Mouse (Mus musculus) lung, postnatal 10 days (tissue): Measurements from ENCODE around the gene Lactb.

Experiments used
- DNase-seq: peaks from one replicate; pipeline ENCODE4 v3.0.0; 2021

The Lactb gene

DNA sequence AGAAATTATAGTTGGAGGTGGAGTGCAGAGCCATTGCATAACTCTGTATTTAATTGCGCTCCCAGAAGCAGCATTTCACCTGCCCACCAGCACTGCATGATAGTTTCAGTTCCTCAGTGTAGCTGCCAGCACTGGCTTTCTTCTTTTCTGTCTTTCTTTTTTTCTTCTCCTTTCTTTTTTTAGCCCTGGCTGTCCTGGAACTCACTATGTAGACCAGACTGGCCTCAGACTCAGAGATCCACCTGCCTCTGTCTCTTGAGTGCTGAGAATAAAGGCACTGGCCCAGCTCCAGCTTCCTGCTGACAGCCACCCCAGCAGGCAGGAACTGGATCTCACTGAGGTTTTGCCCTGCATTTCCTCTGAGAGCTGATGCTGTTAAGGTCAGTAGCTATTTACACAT lies 2.7 kb upstream of the Lactb start:
- DNase-seq = no peak

DNA sequence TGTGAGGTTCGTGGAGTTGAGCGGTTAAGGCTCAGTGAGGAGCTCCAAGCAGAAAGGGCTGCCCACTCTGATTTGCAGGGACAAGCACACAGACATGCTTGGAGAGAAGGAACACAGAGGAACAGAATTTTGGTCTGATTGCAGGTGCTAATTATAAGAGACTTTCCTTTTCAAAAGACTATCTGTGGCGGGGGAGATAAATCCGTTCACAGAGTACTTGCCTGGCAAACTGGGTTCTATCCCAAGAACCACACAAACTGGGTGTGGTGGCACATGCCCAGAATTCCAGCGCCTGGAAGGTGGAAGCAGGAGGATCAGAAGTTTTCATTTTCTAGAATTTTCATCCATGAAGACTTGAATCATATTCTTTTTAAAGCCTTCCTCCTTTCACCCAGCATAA lies 1.8 kb upstream of the Lactb start:
- DNase-seq = no peak

DNA sequence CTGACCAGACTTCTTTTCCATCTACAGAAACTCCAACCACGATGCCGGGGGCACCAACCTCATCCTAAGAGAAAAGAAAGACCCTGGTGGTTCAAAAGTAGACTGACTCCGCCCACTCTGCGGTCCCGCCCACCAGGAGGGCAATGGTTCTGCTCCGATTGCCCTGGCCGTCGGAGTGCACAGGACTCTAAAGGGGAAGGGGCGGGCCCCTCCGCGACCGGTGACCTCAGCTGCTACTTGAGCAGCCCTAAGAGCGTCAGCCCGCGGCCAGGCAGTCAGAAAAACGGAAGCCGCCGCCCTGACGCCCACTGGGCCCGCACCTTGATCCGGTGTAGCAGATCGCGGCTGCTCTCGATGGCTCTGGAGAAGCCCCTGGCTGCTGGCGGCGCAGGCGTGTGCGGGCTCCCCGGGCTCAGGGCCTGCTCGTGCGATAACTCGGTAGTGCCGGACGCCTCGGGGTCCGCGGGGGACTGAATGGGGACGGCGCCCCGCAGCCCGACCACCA lies 511 bp downstream of the Lactb start:
- peak; percentile 93 for DNase-seq

DNA sequence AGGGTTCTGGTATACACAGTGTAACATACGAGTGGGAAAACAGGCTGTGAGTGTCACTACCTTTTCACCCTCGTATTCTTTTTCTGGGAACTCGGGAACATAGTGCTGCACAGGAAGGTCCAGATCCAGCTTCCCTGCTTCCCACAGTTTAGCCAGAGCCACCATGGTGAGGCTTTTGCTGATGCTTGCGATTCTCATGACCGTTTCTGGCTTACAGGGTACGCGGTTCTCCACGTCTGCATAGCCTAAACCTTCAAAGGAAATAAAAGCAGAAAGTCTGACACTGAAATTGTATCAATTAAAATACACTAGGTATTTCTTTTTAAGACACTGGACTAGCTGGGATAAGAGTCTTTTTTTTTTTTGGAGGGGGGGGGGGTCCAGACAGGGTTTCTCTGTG lies 4.2 kb downstream of the Lactb start:
- no peak for DNase-seq

DNA sequence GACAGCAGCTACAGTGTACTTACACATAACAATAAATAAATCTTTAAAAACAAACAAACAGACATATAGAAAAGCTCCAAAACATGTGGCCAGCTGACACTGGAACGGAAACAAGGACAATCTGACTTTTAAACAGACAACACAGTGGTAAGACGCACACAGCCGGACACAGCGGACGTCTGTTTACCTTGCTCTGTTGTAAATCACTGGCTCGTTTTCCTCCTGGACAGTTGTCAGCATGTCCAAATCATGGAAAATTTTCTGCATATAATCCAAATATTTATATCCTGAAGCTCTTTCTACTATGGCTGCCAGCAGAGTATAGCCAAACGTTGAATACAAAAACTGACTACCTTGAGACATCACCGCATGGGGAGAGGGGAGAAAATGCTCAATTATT lies 7.8 kb downstream of the Lactb start:
- peak; percentile 51 for DNase-seq

DNA sequence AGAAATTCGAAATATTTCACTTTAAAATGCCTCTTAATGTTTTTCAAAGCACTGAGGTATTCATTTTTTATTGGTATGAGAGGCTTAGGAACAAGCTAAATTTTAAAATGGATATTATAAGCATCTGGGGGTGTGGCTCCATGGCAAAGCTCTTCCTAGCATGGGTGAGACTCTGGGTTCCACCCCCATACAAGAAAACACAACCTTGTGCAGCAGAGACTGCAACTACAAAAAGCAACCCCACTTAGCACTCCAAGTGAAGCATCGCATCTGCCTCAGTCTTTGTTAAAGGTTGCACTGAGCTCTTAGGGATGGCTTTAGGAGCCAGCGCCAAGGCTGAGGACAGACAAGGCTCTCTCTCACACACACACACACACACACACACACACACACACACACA lies 13.8 kb downstream of the Lactb start:
- no peak for DNase-seq

DNA sequence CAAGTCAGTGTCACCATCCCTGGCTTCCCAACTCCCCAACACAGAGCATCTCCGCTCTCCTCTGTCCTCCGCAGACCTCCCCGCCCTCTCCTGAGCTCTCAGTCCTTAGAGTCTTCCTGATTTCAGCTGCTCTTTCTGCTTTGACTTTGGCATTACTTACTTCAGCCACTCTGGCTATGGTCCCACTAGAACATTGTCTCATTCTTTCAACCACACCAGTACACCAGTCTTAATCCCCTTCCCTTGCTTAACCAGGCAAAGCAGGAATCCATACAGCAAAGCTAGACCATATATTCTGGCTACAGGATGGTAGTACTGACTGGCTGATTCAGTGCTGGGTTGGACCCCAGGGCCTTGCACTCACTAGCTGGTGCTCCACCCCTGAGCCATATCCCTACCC lies 17.8 kb downstream of the Lactb start:
- DNase-seq = no peak

DNA sequence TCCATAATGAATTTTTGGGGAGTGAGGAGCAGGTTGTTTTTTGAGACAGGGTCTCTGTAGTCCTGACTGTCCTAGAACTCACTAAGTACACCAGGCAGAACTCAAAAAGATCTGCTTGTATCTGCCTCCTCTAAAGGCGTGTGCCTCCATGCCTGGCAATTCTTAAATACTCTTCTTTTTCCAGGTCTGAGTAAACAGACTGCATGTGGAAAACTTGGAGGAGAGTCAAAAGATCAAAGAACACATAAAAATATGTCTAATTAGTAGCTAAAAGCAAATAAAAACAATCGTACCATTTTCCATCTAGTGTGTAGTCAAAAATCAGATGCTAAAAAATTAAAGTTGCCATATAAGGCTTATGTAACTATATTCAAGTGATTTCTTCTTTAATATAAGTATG lies 22.4 kb downstream of the Lactb start:
- DNase-seq = no peak

DNA sequence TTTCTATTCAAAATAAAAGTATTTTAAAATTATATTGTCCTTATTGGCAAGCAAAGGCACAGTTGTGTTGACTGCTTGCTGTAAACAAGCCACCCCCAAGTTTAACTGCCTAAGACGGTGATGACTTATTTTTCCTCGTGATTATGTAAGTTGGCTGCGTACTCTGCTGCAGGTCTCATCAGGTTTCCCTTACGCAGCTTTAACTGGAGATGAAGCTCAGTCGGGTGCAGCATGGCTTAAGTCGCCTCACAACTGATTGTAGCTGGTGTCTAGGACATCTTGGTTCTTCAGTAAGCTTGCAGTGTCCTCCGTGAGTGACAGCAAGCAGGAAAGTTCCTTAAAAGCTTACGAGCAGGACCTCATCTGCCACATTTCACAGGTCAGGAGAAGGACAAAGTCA lies 23.0 kb downstream of the Lactb start:
- DNase-seq = no peak

DNA sequence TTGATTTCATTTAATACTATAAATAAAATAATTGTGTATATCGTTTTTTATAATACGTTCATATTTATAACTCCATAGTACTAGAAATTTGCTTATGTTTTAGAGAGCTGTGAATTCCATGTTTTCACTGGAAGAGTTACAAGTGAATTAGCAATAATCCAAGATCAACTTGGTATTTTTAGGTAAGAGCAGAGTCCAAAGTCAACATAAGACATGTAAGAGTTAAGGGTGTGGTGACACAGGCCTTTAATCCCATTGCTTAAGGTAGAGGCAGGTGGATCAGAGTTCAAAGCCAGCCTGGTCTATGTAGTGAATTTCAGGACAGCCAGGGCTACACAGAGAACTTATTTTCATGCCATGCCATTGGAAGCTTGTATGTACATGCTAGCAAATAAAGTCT lies 26.7 kb downstream of the Lactb start:
- no peak for DNase-seq

DNA sequence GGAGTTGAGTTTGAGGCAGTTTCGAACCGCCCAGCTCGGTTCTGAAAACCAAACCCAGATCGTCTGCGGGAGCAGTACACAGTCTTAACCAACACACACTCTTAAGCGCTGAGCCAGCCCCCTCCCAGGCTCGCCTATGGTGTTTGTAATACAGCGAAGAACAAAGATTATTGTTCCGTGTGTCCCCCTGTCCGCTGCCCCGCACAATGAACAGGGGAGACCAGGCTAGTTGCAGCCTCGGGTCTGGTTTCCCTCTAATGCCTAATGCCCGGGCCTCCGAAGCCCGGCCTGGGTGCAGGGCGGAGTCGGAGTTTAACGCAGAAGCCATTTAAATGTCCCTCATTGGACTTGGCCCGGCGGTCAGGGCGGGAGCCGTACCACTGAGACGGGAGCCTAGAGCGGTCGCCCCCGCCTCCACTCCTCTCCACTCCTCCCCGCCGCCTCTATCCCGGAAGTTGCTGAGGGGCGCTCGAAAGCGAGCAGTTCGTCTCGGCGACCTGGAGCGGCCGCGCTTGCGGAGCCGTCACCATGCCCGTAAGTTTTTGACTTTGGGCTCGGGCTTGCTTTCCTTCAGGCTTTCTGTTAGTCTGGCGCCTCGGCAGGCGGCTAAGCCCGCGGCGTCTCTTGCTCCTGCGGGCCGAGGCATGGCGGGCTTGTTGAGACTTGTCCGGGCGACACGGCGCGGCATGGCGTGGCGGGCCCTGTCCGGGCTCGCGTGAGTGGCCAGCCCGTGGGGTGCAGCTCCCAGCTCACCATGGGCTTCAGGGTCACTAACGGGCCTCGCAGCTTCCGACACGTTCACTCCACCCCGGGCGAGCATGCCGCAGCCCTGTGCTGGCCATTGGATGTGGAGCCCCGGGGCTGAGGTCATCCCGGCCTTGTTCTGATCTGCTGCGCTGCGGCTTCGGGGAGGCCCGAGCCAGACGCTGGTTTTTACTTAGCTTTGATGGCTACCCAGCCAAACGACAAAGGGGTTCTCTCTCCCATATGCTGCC lies 29.3 kb downstream of the Lactb start, which contains the start of gene Rps27l:
Gene Rps27l (plus strand): TSS at position 440 of the 995 bp plus-strand sequence.
- DNase-seq = peak; percentile 97

DNA sequence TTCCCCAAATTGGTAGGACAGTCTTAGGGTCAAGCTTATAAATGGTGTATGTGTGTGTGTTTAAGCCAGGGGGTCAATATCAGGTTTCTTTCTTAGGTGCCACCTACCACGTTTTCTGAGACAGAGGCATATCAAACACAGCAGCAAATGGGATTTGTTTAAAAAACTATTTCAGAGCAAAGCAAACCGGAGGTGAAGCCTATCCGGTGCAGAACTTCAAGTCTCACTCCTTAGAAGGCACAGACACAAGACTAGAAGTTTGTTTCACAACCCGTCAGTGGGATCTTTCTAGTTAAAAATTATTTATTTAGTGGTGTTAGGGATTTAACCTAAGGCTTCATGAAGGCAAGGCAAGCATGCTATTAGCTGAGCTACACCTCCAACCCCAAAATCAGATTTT lies 30.1 kb downstream of the Lactb start:
- DNase-seq = no peak

DNA sequence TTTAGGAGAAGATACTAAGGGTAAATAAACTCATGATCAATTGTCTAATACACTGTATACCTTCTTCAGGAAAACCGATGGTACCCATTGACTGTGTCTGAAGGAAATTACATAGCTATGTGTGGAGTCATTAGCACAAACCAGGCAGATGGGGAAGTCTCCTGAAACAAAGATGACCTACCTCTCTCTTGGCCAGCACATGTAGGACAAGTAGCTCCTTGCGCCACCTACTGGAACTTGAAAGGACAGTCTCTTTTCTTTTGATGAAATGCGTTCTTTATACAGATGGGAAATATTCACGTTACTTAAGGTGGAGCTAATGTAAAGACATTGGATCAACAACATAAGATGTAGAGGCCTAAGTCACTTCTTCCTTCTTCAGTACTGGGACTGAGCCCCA lies 36.4 kb downstream of the Lactb start:
- DNase-seq = peak; percentile 75

DNA sequence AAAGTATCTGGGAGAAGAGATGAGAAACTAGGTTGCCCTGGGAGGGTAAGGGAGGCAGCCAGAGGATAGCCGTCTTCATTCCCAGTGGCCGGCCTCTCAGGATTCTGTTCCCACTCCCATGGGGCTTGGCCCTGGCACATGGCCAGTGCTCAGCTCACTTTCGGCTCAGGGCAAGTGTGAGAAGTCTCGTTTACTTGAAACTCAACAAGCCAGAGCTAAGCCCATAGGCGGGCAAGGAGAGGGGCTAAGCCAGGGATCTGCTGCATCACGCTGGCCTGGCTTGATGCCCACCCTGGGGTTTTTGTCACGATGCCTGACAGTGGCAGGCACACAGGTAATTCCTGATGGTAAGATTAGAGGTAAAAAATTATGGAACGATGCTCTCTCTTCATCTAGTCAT lies 37.8 kb downstream of the Lactb start:
- peak; percentile 60 for DNase-seq

DNA sequence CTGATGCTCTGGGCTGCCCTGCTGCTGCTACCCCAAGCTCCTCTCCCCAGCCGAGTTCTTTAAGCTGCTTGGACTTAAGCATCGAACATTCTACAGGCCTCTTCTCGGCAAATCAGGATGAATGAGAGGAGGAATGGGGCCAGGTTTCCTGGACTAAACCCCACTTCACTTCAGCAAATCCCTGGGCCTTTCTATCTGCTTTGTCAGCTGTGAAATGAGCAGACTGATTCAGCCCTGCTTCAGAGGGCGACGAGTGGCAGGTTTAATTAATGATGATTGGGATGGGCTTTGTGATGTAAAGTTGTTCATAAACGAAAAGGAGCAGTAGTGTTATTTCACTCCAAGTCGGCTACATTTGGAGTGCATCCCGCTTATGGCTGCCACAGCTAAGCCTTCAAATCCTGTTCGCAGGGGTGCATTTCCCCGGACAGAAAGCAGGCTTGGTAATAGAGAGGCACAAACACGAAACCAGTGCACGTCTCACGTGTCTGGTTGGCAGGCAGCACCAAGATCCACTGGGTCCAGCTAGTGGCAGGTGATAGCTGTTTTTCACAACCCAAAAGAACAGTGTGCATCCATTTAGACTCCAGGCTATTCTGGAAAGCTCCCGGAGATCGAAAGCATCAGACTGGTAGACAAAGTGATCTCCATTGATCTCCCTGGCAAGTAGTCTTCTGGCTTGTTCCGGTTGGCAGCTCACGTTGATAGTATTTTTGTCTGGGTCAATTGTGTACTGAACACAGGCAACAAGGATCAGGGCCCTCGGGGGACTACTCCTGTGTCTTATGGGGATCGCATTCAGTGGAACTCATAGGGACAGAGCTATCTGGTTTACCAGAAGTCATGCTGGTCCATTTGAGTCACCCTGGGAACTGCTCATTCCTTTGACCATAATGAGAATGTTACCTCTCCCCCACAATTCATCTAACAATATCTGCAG lies 41.1 kb downstream of the Lactb start:
- no peak for DNase-seq

DNA sequence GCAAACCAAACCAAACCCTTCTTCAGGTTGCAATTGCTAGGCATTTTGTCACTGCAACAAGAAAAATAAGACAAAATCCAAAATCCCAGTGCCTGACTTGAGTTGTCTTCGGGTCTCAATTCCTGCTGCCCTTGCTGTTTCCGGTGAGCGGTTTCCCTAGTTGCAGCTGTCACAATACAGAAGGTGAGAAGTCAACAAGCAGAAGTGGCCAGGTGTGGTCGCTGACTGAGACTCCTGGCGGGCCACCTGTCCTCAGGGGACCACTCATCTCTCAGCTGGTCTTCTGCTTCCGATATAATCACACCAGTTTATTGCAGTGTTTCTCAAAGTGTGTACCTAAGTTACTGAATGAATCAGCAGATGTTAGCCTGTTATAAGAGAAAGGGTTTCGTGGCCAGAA lies 44.9 kb downstream of the Lactb start:
- DNase-seq = no peak

DNA sequence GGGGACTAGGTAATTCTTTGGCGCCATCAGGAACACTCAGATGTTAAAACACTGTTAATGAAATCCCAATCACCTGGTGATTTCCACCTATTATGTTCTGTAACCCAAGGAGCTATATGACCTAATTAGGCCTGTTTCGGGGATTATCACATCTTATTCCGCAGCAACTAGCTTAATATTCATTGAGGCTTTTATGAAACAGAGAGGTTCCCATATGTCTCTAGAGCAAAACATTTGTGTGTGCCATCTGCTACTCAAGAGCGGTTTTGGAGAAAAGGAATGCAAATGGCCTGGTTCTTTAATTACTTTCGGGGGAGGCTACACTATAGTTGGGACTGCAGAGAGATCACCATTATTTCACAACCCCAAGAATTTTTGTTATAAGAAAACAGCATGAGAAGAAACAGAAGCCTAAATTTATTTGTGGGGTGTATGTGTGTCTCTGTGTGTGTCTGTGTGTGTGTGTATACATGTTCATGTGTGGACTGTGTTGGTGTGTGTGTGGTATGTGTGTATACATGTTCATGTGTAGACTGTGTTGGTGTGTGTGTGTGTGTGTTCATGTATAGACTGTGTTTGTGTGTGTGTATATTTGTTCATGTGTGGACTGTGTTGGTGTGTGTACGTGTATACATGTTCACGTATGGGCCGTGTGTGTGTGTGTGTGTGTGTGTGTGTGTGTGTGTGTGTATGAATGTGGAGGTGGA lies 47.4 kb downstream of the Lactb start:
- no peak for DNase-seq

DNA sequence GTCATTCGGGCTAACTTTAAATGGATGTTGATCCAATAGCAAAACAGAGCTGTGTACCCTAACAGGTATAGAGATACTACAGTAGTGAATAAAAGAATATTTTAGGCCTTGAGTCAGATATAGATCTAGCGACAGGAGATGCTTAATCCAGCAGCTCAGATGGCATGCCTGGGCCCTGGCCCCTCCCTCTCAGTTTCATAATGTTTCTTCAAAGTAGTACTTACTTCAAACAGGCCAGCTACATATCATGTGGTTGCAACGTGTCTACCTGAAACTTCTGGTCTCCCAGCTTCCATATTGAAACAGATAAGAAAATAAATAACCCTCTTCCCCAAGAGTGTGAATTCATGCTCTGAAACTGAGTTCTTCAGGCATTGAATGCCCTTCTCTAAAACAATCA lies 49.4 kb downstream of the Lactb start:
- DNase-seq = no peak

DNA sequence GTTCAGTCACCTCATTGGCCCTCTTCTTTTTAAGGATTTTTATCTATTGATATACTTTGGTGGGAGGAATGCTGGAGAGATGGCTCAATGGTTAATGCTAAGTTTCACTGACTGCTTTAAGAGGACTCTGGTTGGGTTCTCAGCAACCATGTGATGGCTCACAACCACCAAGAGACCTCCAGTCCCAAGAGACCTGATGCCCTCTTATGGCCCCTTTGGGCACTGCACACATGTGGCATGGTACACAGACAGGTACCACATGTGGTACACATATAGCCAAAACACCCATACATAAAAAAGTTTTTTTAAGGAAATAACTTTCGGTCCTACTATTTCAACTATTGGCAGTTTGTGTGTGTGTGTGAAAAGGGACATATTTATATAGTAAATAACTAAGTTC lies 53.2 kb downstream of the Lactb start:
- peak; percentile 24 for DNase-seq

DNA sequence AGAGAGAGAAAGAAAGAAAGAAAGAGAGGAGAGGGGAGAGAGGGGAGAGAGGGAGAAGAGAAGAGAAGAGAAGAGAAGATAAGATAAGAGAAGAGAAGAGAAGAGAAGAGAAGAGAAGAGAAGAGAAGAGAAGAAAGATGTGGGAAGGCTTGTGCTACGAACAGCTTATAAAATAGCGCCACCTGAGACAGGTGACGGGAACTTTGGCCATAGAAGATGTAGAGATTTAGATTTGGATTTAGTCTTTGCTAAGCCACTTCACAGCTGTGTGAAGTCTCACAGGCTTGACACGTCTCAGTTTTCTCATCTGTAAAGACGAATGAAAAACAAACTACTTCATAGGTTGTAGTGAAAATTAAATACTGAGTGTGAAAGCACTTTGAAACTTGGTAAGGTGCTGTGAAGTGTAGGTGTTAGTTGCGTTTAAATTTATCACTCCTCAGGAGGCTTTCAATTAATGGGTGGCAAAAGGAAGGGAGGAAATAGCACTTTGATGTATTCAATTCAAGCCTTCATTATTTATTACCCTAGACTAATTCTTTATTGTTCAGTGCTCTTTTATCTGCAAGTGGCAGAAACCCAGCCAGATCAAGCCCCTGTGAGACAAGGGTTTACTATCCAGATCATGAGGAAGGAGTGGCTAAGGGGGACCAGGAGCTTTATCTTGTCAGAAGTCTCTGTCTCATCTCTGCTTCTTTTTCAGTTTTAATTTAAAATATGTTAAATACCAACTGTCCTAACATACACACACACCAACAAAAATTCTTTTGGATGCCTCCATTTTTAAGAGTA lies 54.6 kb downstream of the Lactb start:
- DNase-seq = no peak

DNA sequence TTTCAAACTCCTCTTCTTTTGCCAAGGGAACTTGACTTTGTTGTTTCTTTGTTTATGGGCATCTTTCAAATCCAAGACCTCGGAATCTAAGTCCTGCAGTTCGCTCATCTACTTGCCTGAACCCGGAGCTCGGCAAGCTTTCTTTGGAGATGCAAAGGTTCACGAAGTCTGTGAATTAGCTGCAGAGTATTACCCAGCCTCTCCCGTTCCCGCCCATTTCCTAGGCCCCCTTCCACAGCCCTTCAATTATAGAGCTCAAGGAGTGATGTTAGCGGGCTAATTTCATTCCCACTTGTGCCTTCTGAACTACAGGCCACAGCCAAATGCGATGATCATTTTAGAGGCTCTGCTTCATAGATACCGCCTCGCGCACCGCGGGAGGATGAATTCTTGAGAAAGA lies 55.3 kb downstream of the Lactb start:
- peak; percentile 38 for DNase-seq

DNA sequence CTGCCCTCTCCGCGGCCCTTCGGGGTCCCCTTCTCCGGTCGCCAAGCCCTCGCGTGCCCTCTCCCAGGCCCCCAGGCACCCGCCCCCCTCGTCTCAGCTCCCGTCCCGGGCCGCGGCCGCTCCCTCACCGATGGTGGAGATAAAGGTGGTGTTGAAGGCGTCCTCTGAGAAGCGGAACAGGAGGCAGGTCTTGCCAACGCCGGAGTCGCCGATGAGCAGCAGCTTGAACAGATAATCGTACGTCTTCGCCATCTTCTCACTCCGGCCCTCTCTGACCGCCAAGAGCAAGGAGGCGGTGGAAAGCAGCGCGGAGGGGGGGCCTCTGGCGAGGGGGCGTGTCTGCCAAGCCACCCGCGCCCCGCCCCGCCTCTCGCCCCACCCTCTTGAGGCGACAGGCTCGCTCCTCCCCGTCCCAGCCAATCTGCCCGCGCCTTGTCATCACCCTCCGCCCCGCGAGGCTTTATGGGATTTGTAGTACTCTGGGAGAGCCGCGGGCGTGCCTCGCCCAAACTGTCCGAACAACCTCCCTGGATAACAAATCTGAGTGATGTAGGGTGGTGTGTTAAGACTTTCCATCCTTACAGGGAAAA lies 55.8 kb downstream of the Lactb start, which contains the start of gene Rab8b:
Gene Rab8b (minus strand): TSS at position 306 of the 590 bp plus-strand sequence.
- DNase-seq = peak; percentile 98
